Mouse (Mus musculus): Measurements from ENCODE around the gene Abcb9. TPM values are rescaled to one million over a fixed set of nuclear protein-coding genes. Genes with fewer than 3 reads are reported as not detected.
A peak's percentile ranks its signal among the peaks of the same experiment; 100 is the strongest.
"Not testable (repeated sequence)": the region's sequence is repeated elsewhere in the genome, so short reads cannot be mapped to it uniquely, and the experiment has no call there.

Gene Abcb9
- polyA plus RNA-seq, 2 experiments = 2.6 to 3.1 TPM

- WGBS (ENCODE audit: insufficient replicate concordance) = 66% methylated on average over 12 of the region's 12 CpGs
- H3K27ac ChIP-seq = no peak overlapping the region
- DNase-seq (ENCODE audit: low read depth in 3 of 3, low spot score in 3 of 3) = no peak
- H3K4me2 ChIP-seq (ENCODE audit: low read depth) = no peak overlapping the region
- no peaks in the 10 kb centered on the region for H3K9me3 ChIP-seq (ENCODE audit: control insufficient read depth, low read length)
- H3K4me1 ChIP-seq (replicated peaks; ENCODE audit: control insufficient read depth in 2 of 2, insufficient read depth in 2 of 2, low read length in 1 of 2) = 0 out of 4 replicates have a peak, but pooled peaks cover 0 to 3% of the 10 kb centered on the region in 2 experiments
- no peak overlapping the region for H3K9ac ChIP-seq (replicated peaks)
- no peaks in the 10 kb centered on the region for H3K36me3 ChIP-seq (replicated peaks; ENCODE audit: control insufficient read depth, insufficient read depth, low read depth)
- H3K27me3 ChIP-seq (ENCODE audit: control insufficient read depth, insufficient read depth, low read length) = no peaks in the 10 kb centered on the region
- TF ChIP-seq EP300 (IDR thresholded peaks at IDR 0.05; ENCODE audit: low read depth) = no peak
- ATAC-seq (ENCODE audit: insufficient read depth) = no peak
- H3K4me3 ChIP-seq (ENCODE audit: insufficient read depth in 1 of 2, low read depth in 2 of 2, low read length in 2 of 2) = no peak overlapping the region
These were observed 33.4 kb downstream of the Abcb9 start for GRCm38 (mm10) chr5:124062037-124062824.

DNA sequence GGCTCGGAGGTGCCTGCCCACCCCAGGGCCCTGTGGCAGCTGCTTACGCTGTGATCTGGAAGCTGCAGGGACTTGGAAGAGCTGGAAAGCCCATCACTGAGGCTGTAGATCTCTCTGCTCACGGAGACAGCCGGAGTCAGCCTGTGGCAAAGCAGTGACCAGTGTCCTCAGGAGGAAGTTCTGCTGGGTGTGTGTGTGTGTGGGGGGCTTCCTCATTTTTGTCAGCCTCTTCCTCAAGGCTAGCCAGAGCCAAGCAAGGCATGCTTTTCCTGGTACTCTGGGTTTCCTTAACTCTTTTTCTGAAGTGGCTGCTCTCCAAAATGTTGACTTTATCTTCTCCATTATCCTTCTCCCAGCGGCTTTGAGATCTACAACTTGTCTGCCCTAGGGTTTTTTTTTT lies 35.9 kb downstream of the Abcb9 start:
- no peak overlapping the region for H3K4me2 ChIP-seq (ENCODE audit: low read depth)
- WGBS (ENCODE audit: insufficient replicate concordance) = 26% methylated on average over 5 of the region's 5 CpGs

GRCm38 (mm10) chr5:124058749-124059148 lies 36.8 kb downstream of the Abcb9 start:
- DNase-seq (ENCODE audit: low read depth in 3 of 3, low spot score in 3 of 3) (no peak), ATAC-seq (ENCODE audit: insufficient read depth) (no peak)
- no peak overlapping the region for H3K4me3 ChIP-seq (ENCODE audit: insufficient read depth in 1 of 2, low read depth in 2 of 2, low read length in 2 of 2)
- no peaks in the 10 kb centered on the region for H3K27me3 ChIP-seq (ENCODE audit: control insufficient read depth, insufficient read depth, low read length)
- H3K36me3 ChIP-seq (replicated peaks; ENCODE audit: control insufficient read depth, insufficient read depth, low read depth) = no peaks in the 10 kb centered on the region
- no peaks in the 10 kb centered on the region for H3K9me3 ChIP-seq (ENCODE audit: control insufficient read depth, low read length)
- H3K27ac ChIP-seq = no peak overlapping the region
- no peak overlapping the region for H3K4me2 ChIP-seq (ENCODE audit: low read depth)
- H3K9ac ChIP-seq (replicated peaks) = no peak overlapping the region
- 73% methylated on average over 7 of the region's 7 CpGs for WGBS (ENCODE audit: insufficient replicate concordance)
- H3K4me1 ChIP-seq (replicated peaks; ENCODE audit: control insufficient read depth in 2 of 2, insufficient read depth in 2 of 2, low read length in 1 of 2) = peaks cover 0 to 7% of the 10 kb centered on the region in 2 experiments; a peak in 2 of 4 replicates
- TF ChIP-seq EP300 (IDR thresholded peaks at IDR 0.05; ENCODE audit: low read depth) (no peak), CTCF (IDR thresholded peaks at IDR 0.05; ENCODE audit: low read depth) (no peak)

More for the DNA sequence above, 35.9 kb downstream of the Abcb9 start:
- no peak for TF ChIP-seq EP300 (IDR thresholded peaks at IDR 0.05; ENCODE audit: low read depth)
- no peak for TF ChIP-seq CTCF (IDR thresholded peaks at IDR 0.05; ENCODE audit: low read depth)
- Histone ChIP-seq H3K27me3 (ENCODE audit: control insufficient read depth, insufficient read depth, low read length) (no peaks in the 10 kb centered on the region), H3K36me3 (replicated peaks; ENCODE audit: control insufficient read depth, insufficient read depth, low read depth) (no peaks in the 10 kb centered on the region), H3K9ac (replicated peaks) (no peak overlapping the region), H3K9me3 (ENCODE audit: control insufficient read depth, low read length) (no peaks in the 10 kb centered on the region), H3K4me1 (replicated peaks; ENCODE audit: control insufficient read depth in 2 of 2, insufficient read depth in 2 of 2, low read length in 1 of 2) (peaks cover 0 to 7% of the 10 kb centered on the region in 2 experiments; a peak in 2 of 4 replicates), H3K4me3 (ENCODE audit: insufficient read depth in 1 of 2, low read depth in 2 of 2, low read length in 2 of 2) (no peak overlapping the region), H3K27ac (no peak overlapping the region)
- DNase-seq (ENCODE audit: low read depth in 3 of 3, low spot score in 3 of 3) = no peak
- no peak for ATAC-seq (ENCODE audit: insufficient read depth)

DNA sequence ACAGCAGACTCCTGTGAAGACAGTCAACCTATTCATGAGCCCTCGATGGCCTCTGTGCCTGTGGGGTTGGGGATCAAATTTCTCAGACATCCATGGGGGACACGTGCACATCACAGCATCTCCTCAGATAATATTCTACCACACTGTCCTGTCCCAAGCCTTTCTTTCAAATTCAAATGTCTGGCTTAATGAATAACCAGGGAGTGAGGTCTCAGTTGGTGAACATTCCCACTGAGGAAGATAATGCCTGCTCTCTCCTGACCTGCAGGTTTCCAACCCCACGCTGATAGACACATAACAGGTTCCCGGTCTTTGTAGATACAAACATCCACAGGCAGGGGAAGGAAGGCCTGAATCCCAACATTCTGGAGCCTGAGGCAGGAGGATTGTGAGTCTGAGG lies 38.6 kb downstream of the Abcb9 start:
- Histone ChIP-seq H3K4me1 (replicated peaks; ENCODE audit: control insufficient read depth in 2 of 2, insufficient read depth in 2 of 2, low read length in 1 of 2) (peaks cover 6 to 20% of the 10 kb centered on the region in 2 experiments), H3K9me3 (ENCODE audit: control insufficient read depth, low read length) (no peaks in the 10 kb centered on the region), H3K4me2 (ENCODE audit: low read depth) (no peak overlapping the region), H3K36me3 (replicated peaks; ENCODE audit: control insufficient read depth, insufficient read depth, low read depth) (no peaks in the 10 kb centered on the region), H3K9ac (replicated peaks) (no peak overlapping the region), H3K4me3 (ENCODE audit: insufficient read depth in 1 of 2, low read depth in 2 of 2, low read length in 2 of 2) (no peak overlapping the region), H3K27ac (no peak overlapping the region), H3K27me3 (ENCODE audit: control insufficient read depth, insufficient read depth, low read length) (no peaks in the 10 kb centered on the region)
- ATAC-seq (ENCODE audit: insufficient read depth) (no peak), DNase-seq (ENCODE audit: low read depth in 3 of 3, low spot score in 3 of 3) (no peak)
- WGBS (ENCODE audit: insufficient replicate concordance) = 66% methylated on average over 4 of the region's 4 CpGs
- TF ChIP-seq EP300 (IDR thresholded peaks at IDR 0.05; ENCODE audit: low read depth) = no peak
- no peak for TF ChIP-seq CTCF (IDR thresholded peaks at IDR 0.05; ENCODE audit: low read depth)

GRCm38 (mm10) chr5:124056219-124056618 lies 39.4 kb downstream of the Abcb9 start:
- Histone ChIP-seq H3K27me3 (ENCODE audit: control insufficient read depth, insufficient read depth, low read length) (no peaks in the 10 kb centered on the region), H3K9me3 (ENCODE audit: control insufficient read depth, low read length) (no peaks in the 10 kb centered on the region), H3K4me3 (ENCODE audit: insufficient read depth in 1 of 2, low read depth in 2 of 2, low read length in 2 of 2) (no peak overlapping the region), H3K4me1 (replicated peaks; ENCODE audit: control insufficient read depth in 2 of 2, insufficient read depth in 2 of 2, low read length in 1 of 2) (peaks cover 13 to 26% of the 10 kb centered on the region in 2 experiments), H3K36me3 (replicated peaks; ENCODE audit: control insufficient read depth, insufficient read depth, low read depth) (no peaks in the 10 kb centered on the region), H3K4me2 (ENCODE audit: low read depth) (no peak overlapping the region), H3K27ac (no peak overlapping the region), H3K9ac (replicated peaks) (no peak overlapping the region)
- 97% methylated on average over 1 of the region's 1 CpGs for WGBS (ENCODE audit: insufficient replicate concordance)
- DNase-seq (ENCODE audit: low read depth in 3 of 3, low spot score in 3 of 3) (no peak), ATAC-seq (ENCODE audit: insufficient read depth) (no peak)
- TF ChIP-seq CTCF (IDR thresholded peaks at IDR 0.05; ENCODE audit: low read depth) = peak; percentile 67
- no peak for TF ChIP-seq EP300 (IDR thresholded peaks at IDR 0.05; ENCODE audit: low read depth)

- 68% methylated on average over 7 of the region's 7 CpGs for WGBS (ENCODE audit: insufficient replicate concordance)
- not testable (repeated sequence) for H3K4me3 ChIP-seq (ENCODE audit: insufficient read depth in 1 of 2, low read depth in 2 of 2, low read length in 2 of 2); H3K36me3 ChIP-seq (replicated peaks; ENCODE audit: control insufficient read depth, insufficient read depth, low read depth); ATAC-seq (ENCODE audit: insufficient read depth); H3K27me3 ChIP-seq (ENCODE audit: control insufficient read depth, insufficient read depth, low read length); H3K9me3 ChIP-seq (ENCODE audit: control insufficient read depth, low read length); DNase-seq (ENCODE audit: low read depth in 3 of 3, low spot score in 3 of 3)
- Histone ChIP-seq H3K27ac (peak overlapping the region; percentile 98), H3K9ac (replicated peaks) (peak overlapping the region; percentile 15; the same call in 1 of the 2 replicates), H3K4me1 (replicated peaks; ENCODE audit: control insufficient read depth in 2 of 2, insufficient read depth in 2 of 2, low read length in 1 of 2) (peaks cover 43 to 53% of the 10 kb centered on the region in 2 experiments), H3K4me2 (ENCODE audit: low read depth) (peak overlapping the region; percentile 77)
These were observed 43.0 kb downstream of the Abcb9 start for GRCm38 (mm10) chr5:124052641-124053040.
